Mouse (Mus musculus) heart, embryonic 15.5 days (tissue): ENCODE measurements around the gene Cept1. TPM values are rescaled to one million over a fixed set of nuclear protein-coding genes. Genes with fewer than 3 reads are reported as not detected.

ENCODE experiments used
- ATAC-seq: fragments of 200-750 bp; cut with Nextera tagmentation; replicated peaks from 2 replicates; pipeline ENCODE4 v1.8.0; 2017; ENCODE audit warnings: low read depth, moderate TSS enrichment; ENCODE audit not compliant: insufficient number of reproducible peaks, insufficient read depth, low FRiP score
- H3K27ac ChIP-seq: fragments of 300-500 bp; sonication (generic); 2 replicates; pipeline ENCODE4 v1.5.1; 2015; ENCODE audit warnings: mild to moderate bottlenecking, inconsistent platforms
- H3K27me3 ChIP-seq: fragments of 300-500 bp; sonication (generic); 2 replicates; pipeline ENCODE4 v1.6.1; 2015; ENCODE audit warnings: inconsistent platforms
- H3K36me3 ChIP-seq: fragments of 300-500 bp; sonication (generic); 2 replicates; pipeline ENCODE4 v1.6.1; 2015; ENCODE audit warnings: mild to moderate bottlenecking, inconsistent platforms
- H3K4me1 ChIP-seq: fragments of 300-500 bp; sonication (generic); replicated peaks from 2 replicates; pipeline ENCODE4 v1.6.1; 2015; ENCODE audit warnings: inconsistent platforms
- H3K4me2 ChIP-seq: fragments of 300-500 bp; sonication (generic); 2 replicates; pipeline ENCODE4 v1.6.1; 2015; ENCODE audit warnings: inconsistent platforms, mild to moderate bottlenecking, moderate library complexity
- H3K4me3 ChIP-seq: fragments of 300-500 bp; sonication (generic); 2 replicates; pipeline ENCODE4 v1.5.1; 2015; ENCODE audit warnings: mild to moderate bottlenecking, inconsistent platforms
- H3K9ac ChIP-seq: fragments of 300-500 bp; sonication (generic); 2 replicates; pipeline ENCODE4 v1.6.1; 2015; ENCODE audit warnings: mild to moderate bottlenecking, inconsistent platforms
- H3K9me3 ChIP-seq: fragments of 300-500 bp; sonication (generic); replicated peaks from 2 replicates; pipeline ENCODE4 v1.6.1; 2016; ENCODE audit warnings: inconsistent platforms
- WGBS: fragments of 180-500 bp; shearing (Covaris S2); methylation state at CpG from one replicate; pipeline ENCODE4 v1.1.7; 2015; ENCODE audit warnings: mixed read lengths; 5-methylcytosine and 5-hydroxymethylcytosine counted together
- polyA plus RNA-seq: library from polyadenylated mRNA; unstranded; fragments of >200 nt; fragmentation: Nextera tagmentation; extraction: Ambion mirVana; gene quantifications from 2 replicates; pipeline ENCODE4 v1.2.1, GENCODE M21; 2015

Gene Cept1
- polyA plus RNA-seq, 1 experiment from 2014 or later = 29.0 TPM

DNA sequence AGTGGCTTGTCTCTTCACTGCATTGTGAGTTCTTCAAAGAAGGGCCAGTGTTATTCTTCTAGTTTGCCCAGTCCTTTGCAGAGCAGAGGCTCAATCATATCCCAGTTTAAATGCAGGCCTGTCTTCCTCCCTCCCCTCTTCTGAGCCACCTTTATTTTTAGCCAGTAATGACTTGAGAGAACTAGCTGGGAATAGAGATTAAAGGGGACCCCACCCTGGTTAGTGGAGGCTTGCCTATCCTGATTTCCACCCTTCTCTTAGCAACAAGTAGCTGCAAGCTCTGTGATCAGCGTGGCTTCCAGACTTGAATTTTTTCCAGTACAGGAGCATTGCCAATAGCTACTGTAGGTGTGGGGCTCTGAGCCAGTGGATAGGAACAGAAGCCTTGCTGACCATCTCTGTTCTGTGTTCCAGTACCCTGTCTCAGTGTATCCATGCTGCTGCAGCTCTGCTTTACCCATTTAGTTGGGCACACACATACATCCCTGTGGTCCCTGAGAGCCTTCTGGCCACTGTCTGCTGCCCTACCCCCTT is 53.1 kb downstream of the Cept1 start:
- H3K36me3 ChIP-seq = no peaks in the 10 kb centered on the region
- H3K9me3 ChIP-seq = no peaks in the 10 kb centered on the region
- H3K27me3 ChIP-seq = no peaks in the 10 kb centered on the region
- ATAC-seq = peak; percentile 47; the same call in 1 of the 2 replicates
- H3K27ac ChIP-seq = peak overlapping the region; percentile 43
- no peak overlapping the region for H3K9ac ChIP-seq
- no peak overlapping the region for H3K4me3 ChIP-seq
- H3K4me1 ChIP-seq = peaks cover 19% of the 10 kb centered on the region
- 32% methylated on average over 1 of the region's 1 CpGs for WGBS
- H3K4me2 ChIP-seq = no peak overlapping the region

DNA sequence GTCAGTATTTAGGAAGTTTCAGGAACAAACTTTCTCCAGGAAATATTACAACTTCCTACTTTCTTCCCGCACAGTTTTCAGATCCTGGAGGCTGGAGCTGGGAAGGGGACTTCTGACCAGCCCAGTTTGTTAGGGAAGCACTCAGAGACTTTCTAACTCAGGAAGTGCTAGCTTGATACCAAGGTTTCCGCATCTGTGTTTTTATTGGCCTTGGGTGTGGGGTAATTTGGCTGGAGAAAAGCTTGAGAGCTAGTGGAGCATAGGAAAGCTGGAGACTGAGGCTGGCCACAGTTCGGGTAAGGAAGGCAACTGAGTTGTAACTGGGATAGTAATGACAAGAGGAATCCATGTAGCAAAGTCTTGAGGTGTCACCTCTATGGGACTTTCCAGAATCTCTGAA is 53.7 kb downstream of the Cept1 start:
- no peak; the same call in 1 of the 2 replicates for ATAC-seq
- H3K27ac ChIP-seq = peak overlapping the region; percentile 43

DNA sequence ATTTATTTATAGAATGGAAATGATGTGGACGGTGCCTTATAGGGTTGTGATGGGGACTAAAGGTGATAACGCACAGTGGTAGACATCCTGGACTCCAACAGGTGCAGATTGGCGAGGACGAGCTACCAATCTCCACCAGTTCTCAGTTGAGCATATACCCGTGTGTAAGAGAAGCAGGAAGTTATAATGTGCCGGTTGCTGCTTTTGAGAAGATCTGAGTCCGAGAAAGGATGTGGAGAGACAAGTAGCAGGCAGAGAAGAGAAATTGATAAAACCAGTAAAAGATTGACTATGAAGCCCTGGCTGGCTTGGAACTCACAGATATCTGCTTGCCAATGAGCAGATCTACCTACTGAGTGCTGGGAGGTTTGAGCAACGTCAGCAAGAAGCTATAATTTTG is 54.4 kb downstream of the Cept1 start:
- Histone ChIP-seq H3K27me3 (no peaks in the 10 kb centered on the region), H3K36me3 (no peaks in the 10 kb centered on the region), H3K4me1 (peaks cover 19% of the 10 kb centered on the region), H3K9ac (no peak overlapping the region), H3K27ac (peak overlapping the region; percentile 39; the same call in 1 of the 2 replicates), H3K9me3 (no peaks in the 10 kb centered on the region), H3K4me2 (no peak overlapping the region), H3K4me3 (no peak overlapping the region)
- no peak for ATAC-seq
- 81% methylated on average over 8 of the region's 8 CpGs for WGBS

More for the DNA sequence above, 53.7 kb downstream of the Cept1 start:
- Histone ChIP-seq H3K4me1 (peaks cover 19% of the 10 kb centered on the region), H3K9ac (no peak overlapping the region), H3K27me3 (no peaks in the 10 kb centered on the region), H3K36me3 (no peaks in the 10 kb centered on the region), H3K9me3 (no peaks in the 10 kb centered on the region), H3K4me2 (no peak overlapping the region), H3K4me3 (no peak overlapping the region)
- WGBS = 53% methylated on average over 3 of the region's 3 CpGs

DNA sequence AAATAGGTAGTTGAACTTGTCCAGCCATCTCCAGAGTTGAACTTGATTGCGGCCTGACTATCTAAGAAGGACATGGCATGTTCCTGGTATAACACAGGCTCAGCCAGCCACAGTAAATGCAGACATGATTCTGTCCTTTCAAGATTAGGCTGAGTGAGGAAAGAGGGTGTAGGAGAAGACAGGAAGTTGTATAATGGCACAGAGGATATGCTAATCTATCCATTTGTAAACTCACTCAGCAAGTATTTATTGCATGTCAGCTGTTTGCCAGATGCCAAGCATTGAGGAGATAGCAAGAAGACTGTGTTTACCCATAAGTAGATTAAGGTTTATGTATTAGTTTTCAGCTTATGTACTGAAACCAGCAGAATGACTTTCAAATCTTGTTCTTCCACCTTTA is 54.9 kb downstream of the Cept1 start:
- H3K27me3 ChIP-seq = no peaks in the 10 kb centered on the region
- H3K4me2 ChIP-seq = no peak overlapping the region
- 70% methylated on average over 1 of the region's 1 CpGs for WGBS

DNA sequence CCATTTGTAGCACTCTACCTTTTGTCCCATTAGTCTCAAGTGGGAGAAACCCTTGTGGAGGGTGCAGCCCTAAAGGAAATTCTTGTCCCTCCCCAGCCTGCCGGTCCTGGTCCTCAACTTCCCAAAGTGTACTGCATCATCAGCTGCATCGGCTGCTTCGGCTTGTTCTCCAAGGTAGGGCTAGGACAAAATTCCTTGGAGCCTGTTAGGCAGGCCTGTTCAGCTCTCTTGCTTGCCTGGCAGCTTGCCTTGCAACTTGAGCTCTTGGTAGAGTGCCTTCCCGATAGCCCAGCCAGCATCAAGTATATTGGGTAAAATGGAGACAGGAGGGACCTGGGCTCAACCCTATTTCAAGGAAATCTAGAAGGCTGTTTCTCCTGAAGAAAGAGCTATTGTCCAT is 57.4 kb downstream of the Cept1 start:
- Histone ChIP-seq H3K4me3 (no peak overlapping the region), H3K9me3 (no peaks in the 10 kb centered on the region), H3K9ac (no peak overlapping the region), H3K27ac (no peak overlapping the region), H3K4me1 (peaks cover 14% of the 10 kb centered on the region), H3K4me2 (no peak overlapping the region), H3K36me3 (no peaks in the 10 kb centered on the region), H3K27me3 (no peaks in the 10 kb centered on the region)
- ATAC-seq = no peak
- 79% methylated on average over 4 of the region's 4 CpGs for WGBS

More for the DNA sequence above, 54.9 kb downstream of the Cept1 start:
- H3K27ac ChIP-seq = no peak overlapping the region
- no peak overlapping the region for H3K4me3 ChIP-seq
- H3K4me1 ChIP-seq = peaks cover 19% of the 10 kb centered on the region
- no peak overlapping the region for H3K9ac ChIP-seq
- H3K36me3 ChIP-seq = no peaks in the 10 kb centered on the region
- no peaks in the 10 kb centered on the region for H3K9me3 ChIP-seq
- ATAC-seq = no peak

DNA sequence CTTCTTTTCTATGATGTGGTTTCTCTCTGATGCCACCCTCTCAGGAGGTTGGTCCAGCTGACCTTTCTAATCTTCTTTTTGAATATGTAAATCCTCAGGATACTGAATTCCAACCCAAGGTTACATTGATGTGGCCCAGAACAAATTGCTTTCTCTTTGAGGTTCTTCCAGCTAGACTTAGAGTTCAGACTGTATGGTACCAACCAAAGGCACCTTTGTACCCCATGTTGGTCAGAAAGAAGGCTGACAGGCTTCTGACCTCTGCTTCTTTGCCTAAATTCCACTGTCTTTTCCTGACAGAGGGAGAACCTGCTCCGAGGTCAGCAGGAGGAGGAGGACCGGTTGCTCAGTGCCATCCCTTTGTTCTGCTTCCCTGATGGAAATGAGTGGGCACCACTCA is 60.1 kb downstream of the Cept1 start:
- ATAC-seq = no peak

DNA sequence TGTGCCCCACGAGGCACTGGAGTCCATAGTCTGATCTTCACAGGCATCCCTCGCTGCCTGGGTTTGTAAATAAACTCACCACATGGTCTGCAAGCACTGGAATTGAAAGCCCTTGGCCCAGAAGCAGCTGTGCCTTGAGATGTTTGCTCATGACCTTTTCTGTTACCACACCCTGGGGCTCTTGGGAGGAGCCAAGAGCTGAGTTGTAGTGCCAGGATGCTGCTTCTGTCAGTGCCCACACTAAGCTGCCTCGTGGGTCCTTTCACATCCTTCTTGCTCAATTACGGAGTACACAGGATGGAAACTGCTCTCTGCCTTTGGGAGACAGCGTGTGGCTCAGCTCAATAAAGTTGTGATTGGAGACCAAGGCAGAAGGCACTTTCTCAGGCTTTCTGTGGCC is 61.8 kb downstream of the Cept1 start:
- Histone ChIP-seq H3K4me2 (no peak overlapping the region), H3K4me1 (peaks cover 8% of the 10 kb centered on the region), H3K27me3 (no peaks in the 10 kb centered on the region; the same call in 1 of the 2 replicates), H3K9ac (no peak overlapping the region), H3K9me3 (no peaks in the 10 kb centered on the region), H3K27ac (no peak overlapping the region), H3K4me3 (no peak overlapping the region), H3K36me3 (no peaks in the 10 kb centered on the region)
- ATAC-seq = no peak
- WGBS = 74% methylated on average over 5 of the region's 5 CpGs

More for the DNA sequence above, 60.1 kb downstream of the Cept1 start:
- Histone ChIP-seq H3K9ac (no peak overlapping the region), H3K4me1 (peaks cover 8% of the 10 kb centered on the region), H3K4me3 (no peak overlapping the region), H3K9me3 (no peaks in the 10 kb centered on the region), H3K36me3 (no peaks in the 10 kb centered on the region), H3K4me2 (no peak overlapping the region), H3K27me3 (no peaks in the 10 kb centered on the region), H3K27ac (no peak overlapping the region)
- WGBS = 85% methylated on average over 2 of the region's 2 CpGs

DNA sequence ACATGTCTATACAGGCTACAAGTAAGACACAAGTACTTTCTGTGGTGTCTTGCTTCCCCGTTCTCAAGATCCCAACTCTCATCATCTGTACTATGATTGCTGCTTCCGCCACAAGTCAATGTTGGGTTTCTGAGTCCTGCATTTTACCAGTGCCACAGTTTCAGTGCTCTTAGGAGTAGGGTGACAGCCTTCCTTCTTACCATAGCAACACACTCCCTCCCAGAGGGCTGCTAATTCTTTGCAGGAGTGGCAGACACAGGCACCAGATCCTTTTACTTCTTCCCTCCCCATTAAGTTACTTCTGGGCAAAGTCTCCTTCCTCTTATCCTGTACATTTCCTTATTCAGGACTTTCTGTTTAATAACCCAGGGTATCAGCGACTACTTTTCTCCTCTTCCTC is 62.7 kb downstream of the Cept1 start:
- H3K4me1 ChIP-seq = peaks cover 8% of the 10 kb centered on the region
- no peak overlapping the region for H3K4me2 ChIP-seq
- no peak for ATAC-seq
- H3K27ac ChIP-seq = no peak overlapping the region
- no peak overlapping the region for H3K4me3 ChIP-seq
- H3K9me3 ChIP-seq = no peaks in the 10 kb centered on the region
- no peaks in the 10 kb centered on the region for H3K36me3 ChIP-seq
- no peaks in the 10 kb centered on the region; the same call in 1 of the 2 replicates for H3K27me3 ChIP-seq
- H3K9ac ChIP-seq = no peak overlapping the region
- 84% methylated on average over 3 of the region's 3 CpGs for WGBS

DNA sequence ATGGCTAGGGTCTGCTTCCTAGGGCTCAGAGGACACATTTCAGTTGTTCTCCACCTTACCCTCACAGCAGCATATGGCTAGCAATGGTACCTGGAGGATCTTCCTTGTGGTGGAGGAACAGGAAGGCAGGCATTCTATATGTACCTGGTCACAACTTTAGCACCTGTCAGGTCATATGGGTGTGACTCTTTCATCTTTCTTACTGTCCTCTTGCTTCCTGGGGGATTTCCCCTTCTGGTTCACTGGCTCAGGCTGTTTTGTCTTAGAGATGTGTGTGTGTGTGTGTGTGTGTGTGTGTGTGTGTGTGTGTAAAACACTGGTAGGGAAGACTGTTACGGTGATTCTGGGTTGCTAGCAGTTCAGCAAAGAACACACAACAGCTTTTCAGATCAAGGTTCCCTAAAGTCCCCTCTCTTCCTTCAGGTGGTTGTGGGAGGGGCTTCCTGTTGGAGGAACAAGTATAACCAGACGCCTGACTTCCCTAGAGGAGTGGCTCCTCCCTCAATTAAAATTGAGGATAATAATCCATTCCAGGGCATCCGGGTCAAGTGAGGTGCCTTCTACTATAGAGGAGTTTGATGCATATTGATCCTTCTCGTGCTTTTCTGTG is 63.7 kb downstream of the Cept1 start:
- Histone ChIP-seq H3K27ac (no peak overlapping the region), H3K4me3 (no peak overlapping the region), H3K36me3 (no peaks in the 10 kb centered on the region), H3K4me1 (peaks cover 8% of the 10 kb centered on the region), H3K27me3 (no peaks in the 10 kb centered on the region; the same call in 1 of the 2 replicates), H3K9ac (no peak overlapping the region), H3K4me2 (peak overlapping the region; percentile 10; the same call in 1 of the 2 replicates), H3K9me3 (no peaks in the 10 kb centered on the region)
- no peak for ATAC-seq
- WGBS = 67% methylated on average over 4 of the region's 4 CpGs

DNA sequence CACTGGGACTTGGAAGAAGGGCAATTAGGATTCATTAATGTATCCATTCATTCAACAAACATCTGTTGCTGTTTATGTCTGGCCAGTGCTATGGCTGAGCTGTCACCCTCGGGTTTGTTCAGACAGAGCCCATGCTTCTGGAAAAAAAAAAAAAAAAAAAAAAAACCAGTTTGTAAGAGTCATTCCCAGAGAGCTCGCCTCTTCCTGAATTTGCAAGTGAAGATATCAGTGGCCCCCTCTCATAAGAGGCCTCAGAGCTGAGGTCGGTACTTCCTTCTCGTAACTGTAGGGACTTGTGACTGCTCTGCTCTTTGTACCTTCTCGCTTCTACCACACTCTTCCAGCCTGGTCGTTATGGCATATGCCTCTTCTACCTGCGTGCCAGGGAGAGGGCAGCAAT is 64.3 kb downstream of the Cept1 start:
- Histone ChIP-seq H3K9me3 (no peaks in the 10 kb centered on the region), H3K4me3 (peak overlapping the region; percentile 65; the same call in 1 of the 2 replicates), H3K4me2 (peak overlapping the region; percentile 85), H3K27ac (no peak overlapping the region), H3K9ac (no peak overlapping the region), H3K27me3 (no peaks in the 10 kb centered on the region; the same call in 1 of the 2 replicates), H3K36me3 (no peaks in the 10 kb centered on the region), H3K4me1 (peaks cover 8% of the 10 kb centered on the region)
- WGBS = 52% methylated on average over 7 of the region's 7 CpGs
- no peak for ATAC-seq

DNA sequence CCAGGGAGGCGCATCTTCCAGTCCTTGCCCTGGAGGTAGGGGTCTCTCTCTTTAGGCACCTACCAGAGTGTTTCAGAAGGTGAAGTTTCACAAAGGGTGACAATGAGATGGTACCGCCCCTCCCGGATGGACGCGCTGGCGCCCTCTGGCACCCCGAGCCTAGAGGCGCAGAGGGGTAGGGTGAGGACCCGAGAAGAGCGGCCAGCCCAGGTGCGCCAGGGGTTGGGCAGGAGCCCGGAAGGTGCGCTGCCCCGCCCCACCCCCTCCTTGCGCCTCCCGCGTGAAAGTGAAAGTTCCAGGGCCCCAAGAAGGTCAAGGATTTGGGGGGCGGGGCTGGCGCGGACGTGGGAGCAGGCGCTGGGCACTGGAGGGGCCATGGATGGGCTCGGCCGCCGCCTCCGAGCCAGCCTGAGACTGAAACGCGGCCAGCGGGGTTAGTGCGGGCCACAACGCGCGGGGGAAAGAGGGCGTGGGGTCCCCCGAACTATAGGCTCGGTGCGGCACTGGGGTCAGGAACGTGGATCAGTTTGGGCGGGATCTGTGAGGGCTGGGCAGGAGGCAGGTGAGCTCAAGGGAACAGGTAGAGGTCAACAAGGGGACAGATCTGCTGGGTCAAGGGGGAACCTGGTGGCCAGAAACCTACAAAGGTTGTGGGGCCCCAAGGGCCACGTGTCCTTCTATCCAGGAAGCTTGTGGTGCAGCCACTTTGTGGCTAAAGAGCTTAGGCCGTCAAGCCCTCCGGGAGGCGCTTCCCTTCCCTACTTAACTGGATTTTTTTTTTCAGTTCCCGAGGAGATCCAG is 65.1 kb downstream of the Cept1 start, which contains the start of gene Dennd2d:
TSS of gene Dennd2d (plus strand) at position 125 of the 801 bp plus-strand sequence.
- H3K9me3 ChIP-seq = no peaks in the 10 kb centered on the region
- 2% methylated on average over 43 of the region's 44 CpGs for WGBS
- H3K4me2 ChIP-seq = peak within 1 kb of the TSS; percentile 85
- H3K4me1 ChIP-seq = peaks cover 8% of the 10 kb centered on the region
- H3K4me3 ChIP-seq = peak within 1 kb of the TSS; percentile 65
- H3K27ac ChIP-seq = no peak within 1 kb of the TSS; the same call in 1 of the 2 replicates
- H3K9ac ChIP-seq = peak within 1 kb of the TSS; percentile 52
- no peaks in the 10 kb centered on the region for H3K36me3 ChIP-seq
- ATAC-seq = peak; percentile 70
- H3K27me3 ChIP-seq = no peaks in the 10 kb centered on the region; the same call in 1 of the 2 replicates
